Mouse (Mus musculus) retina, adult 2 months (tissue): ENCODE measurements around the gene Prr13.

Source experiments
- DNase-seq: peaks from one replicate; pipeline ENCODE4 v3.0.0-alpha.2; 2012; ENCODE audit warnings: low read depth, low spot score

Prr13 gene

GRCm38 (mm10) chr15:102505073-102505769 is 46.4 kb downstream of the Prr13 start:
- no peak for DNase-seq

- no peak for DNase-seq
Measured at GRCm38 (mm10) chr15:102505770-102506463, 47.1 kb downstream of the Prr13 start.

GRCm38 (mm10) chr15:102506464-102506830 is 47.6 kb downstream of the Prr13 start:
- DNase-seq, result no peak

GRCm38 (mm10) chr15:102506864-102507263 is 48.0 kb downstream of the Prr13 start:
- no peak for DNase-seq

GRCm38 (mm10) chr15:102507561-102507960 is 48.7 kb downstream of the Prr13 start:
- no peak for DNase-seq

- DNase-seq, result no peak
Measured at GRCm38 (mm10) chr15:102508336-102508735, 49.5 kb downstream of the Prr13 start.

- no peak for DNase-seq
Measured at GRCm38 (mm10) chr15:102510110-102510509, 51.3 kb downstream of the Prr13 start.

- peak; percentile 61 for DNase-seq
Measured at GRCm38 (mm10) chr15:102510590-102511284, 51.9 kb downstream of the Prr13 start.

- DNase-seq, result no peak
Measured at GRCm38 (mm10) chr15:102511285-102511833, 52.5 kb downstream of the Prr13 start.

GRCm38 (mm10) chr15:102512010-102512409 is 53.2 kb downstream of the Prr13 start:
- no peak for DNase-seq
